Mouse (Mus musculus) spleen, adult 2 months (tissue): ENCODE results near the gene Shoc2.

Experiments used
- CTCF ChIP-seq: fragments of 200-500 bp; IDR thresholded peaks from 2 replicates; pipeline ENCODE4 v1.5.1; 2011; ENCODE audit warnings: mild to moderate bottlenecking, inconsistent platforms; ENCODE audit not compliant: insufficient read depth, insufficient read length, insufficient replicate concordance; ENCODE audit errors: extremely low read depth
- POLR2A ChIP-seq: fragments of 200-500 bp; IDR thresholded peaks from 2 replicates; pipeline ENCODE4 v1.6.1; 2011; ENCODE audit warnings: low read depth, low read length, inconsistent platforms

GRCm38 (mm10) chr19:54070521-54070920, 126.4 kb downstream of the Shoc2 start:
- TF ChIP-seq CTCF (no peak), POLR2A (no peak)
